Mouse (Mus musculus): Measurements from ENCODE around the gene Klhl9. TPM values are rescaled to one million over a fixed set of nuclear protein-coding genes. Genes with fewer than 3 reads are reported as not detected.

Gene Klhl9
- polyA plus RNA-seq, 1 experiment from 2014 or later, result 143 TPM

DNA sequence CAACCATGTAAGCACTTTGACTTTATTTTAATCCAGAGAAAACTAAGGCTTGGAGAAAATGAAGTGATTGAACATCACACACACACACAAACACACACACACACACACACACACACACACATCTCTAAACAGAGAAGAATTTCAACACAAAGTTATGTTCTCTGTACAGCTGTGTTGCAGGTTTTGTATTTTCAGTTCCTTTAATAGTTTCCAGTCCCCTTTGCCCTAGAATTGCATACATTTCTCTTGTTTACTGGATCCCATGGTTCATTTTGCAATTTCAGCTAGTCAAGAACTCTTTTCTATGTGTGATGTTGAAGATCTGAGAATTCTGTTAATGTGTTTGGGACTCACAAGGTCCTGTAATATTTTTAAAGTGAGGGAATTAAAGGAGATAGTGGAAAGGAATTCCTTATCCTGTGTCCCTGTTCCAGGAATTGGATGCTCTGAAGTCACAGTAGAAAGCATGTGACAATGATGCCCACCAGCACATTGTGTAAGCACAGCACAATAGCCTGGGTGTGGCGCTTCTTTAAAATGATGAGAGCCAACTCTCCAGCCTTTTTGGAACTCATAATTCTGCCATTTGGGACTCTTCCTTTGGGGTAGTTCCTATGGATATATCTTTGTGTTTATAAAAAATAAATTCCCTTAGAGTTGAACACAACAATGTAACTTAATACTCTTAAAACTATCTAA is 15.0 kb downstream of the Klhl9 start:
- no peak for ATAC-seq (ENCODE audit: insufficient number of reproducible peaks, insufficient read depth, low FRiP score, low TSS enrichment)

DNA sequence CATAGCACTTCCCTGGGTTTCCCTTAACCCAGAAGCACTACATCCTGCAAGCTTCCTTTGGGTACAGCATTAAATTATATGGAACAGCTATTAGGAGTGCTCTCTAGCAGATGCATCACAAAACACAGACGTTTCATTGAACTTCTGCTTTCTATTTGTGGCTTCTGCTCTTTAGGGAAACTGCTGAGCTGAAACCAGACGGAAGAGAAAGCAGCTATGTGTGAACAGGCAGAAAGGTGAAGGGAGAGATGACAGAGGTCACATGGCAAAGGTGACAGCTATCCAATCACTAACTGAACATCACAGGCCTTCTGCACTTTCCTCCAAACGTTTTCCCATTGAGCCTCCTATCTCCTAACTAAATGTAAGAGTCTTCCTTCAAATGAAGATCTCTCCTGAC is 16.3 kb downstream of the Klhl9 start:
- Histone ChIP-seq H3K9ac (no peak overlapping the region), H3K4me3 (no peak overlapping the region), H3K36me3 (no peaks in the 10 kb centered on the region), H3K9me3 (no peaks in the 10 kb centered on the region), H3K4me1 (no peaks in the 10 kb centered on the region), H3K27ac (no peak overlapping the region), H3K27me3 (no peaks in the 10 kb centered on the region), H3K4me2 (replicated peaks) (no peak overlapping the region)
- WGBS, result 38% methylated on average over 3 of the region's 3 CpGs
- no peak for ATAC-seq (ENCODE audit: insufficient number of reproducible peaks, insufficient read depth, low FRiP score, low TSS enrichment)

More for the DNA sequence above, 15.0 kb downstream of the Klhl9 start:
- Histone ChIP-seq H3K9me3 (no peaks in the 10 kb centered on the region), H3K4me1 (no peaks in the 10 kb centered on the region), H3K9ac (no peak overlapping the region), H3K4me2 (replicated peaks) (no peak overlapping the region), H3K4me3 (no peak overlapping the region), H3K27me3 (no peaks in the 10 kb centered on the region), H3K36me3 (no peaks in the 10 kb centered on the region), H3K27ac (no peak overlapping the region)
- WGBS, result 93% methylated on average over 1 of the region's 1 CpGs

DNA sequence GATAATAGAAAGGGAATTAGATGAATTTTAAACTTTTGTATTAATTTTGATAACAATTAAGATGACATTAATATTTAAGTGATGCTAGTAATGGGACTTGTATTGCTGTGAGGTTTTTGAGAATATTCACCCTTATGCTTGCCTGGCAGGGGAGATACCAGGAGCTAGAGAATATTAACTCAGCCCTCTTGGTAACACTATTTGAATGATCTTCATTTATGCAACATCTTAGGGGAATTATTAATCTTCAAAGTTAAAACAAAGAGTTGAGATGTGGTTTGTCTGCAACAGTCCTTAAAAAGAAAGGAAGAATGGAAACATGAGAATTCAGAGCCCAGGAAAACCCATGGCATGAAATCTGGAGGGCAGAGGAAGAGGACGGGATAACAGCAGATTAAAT is 23.0 kb downstream of the Klhl9 start:
- Histone ChIP-seq H3K9me3 (no peaks in the 10 kb centered on the region), H3K9ac (no peak overlapping the region), H3K4me1 (no peaks in the 10 kb centered on the region), H3K4me2 (replicated peaks) (no peak overlapping the region), H3K27ac (no peak overlapping the region), H3K4me3 (no peak overlapping the region), H3K36me3 (no peaks in the 10 kb centered on the region), H3K27me3 (no peaks in the 10 kb centered on the region)
- WGBS, result 80% methylated on average over 1 of the region's 1 CpGs
- ATAC-seq (ENCODE audit: insufficient number of reproducible peaks, insufficient read depth, low FRiP score, low TSS enrichment), result no peak

DNA sequence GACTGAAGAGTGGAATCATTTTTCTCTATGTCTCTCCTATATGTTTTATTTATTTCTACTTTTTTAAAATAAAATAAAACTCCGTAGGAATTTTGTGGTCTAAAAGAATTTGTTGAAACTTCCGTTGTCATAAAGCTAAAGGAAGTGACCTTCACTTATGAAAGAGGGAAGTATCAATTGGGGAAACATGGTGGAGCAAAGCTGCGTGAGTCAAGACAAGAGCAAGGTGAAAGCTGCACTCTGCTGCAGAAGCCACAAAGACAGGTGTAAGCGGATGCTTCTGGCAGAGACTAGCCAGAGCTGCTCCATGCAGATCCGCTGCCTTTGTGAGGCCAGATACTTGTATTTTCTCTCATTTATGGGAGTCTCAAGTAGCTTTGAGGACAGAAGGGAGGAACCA is 23.5 kb downstream of the Klhl9 start:
- no peak overlapping the region for H3K27ac ChIP-seq
- no peaks in the 10 kb centered on the region for H3K9me3 ChIP-seq
- H3K9ac ChIP-seq, result no peak overlapping the region
- H3K4me1 ChIP-seq, result no peaks in the 10 kb centered on the region
- H3K4me3 ChIP-seq, result no peak overlapping the region
- no peak overlapping the region for H3K4me2 ChIP-seq (replicated peaks)
- ATAC-seq (ENCODE audit: insufficient number of reproducible peaks, insufficient read depth, low FRiP score, low TSS enrichment), result no peak
- no peaks in the 10 kb centered on the region for H3K27me3 ChIP-seq
- H3K36me3 ChIP-seq, result no peaks in the 10 kb centered on the region
- 77% methylated on average over 5 of the region's 5 CpGs for WGBS

DNA sequence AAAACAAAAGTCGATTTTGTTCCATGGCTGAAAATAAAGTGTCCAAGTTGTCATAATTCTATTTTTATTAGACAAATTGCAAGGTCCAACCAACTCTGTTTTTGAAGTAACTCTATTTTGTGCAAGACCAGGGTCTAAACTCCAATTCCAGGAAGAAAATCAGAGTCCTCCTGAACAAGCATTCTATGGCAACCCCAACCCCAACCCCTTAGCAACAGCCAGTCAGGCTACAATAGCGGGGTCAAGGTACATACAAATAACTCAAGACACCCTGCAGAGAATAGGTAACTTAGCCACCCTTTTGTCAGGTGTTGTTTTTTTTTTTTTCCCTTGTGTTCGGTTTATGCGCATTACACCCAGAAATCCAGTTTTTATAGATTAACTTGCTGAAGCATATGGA is 24.5 kb downstream of the Klhl9 start:
- Histone ChIP-seq H3K9me3 (no peaks in the 10 kb centered on the region), H3K36me3 (no peaks in the 10 kb centered on the region), H3K4me2 (replicated peaks) (no peak overlapping the region), H3K9ac (no peak overlapping the region), H3K27ac (no peak overlapping the region), H3K4me3 (no peak overlapping the region), H3K4me1 (no peaks in the 10 kb centered on the region), H3K27me3 (no peaks in the 10 kb centered on the region)
- 85% methylated on average over 4 of the region's 4 CpGs for WGBS
- ATAC-seq (ENCODE audit: insufficient number of reproducible peaks, insufficient read depth, low FRiP score, low TSS enrichment), result no peak

DNA sequence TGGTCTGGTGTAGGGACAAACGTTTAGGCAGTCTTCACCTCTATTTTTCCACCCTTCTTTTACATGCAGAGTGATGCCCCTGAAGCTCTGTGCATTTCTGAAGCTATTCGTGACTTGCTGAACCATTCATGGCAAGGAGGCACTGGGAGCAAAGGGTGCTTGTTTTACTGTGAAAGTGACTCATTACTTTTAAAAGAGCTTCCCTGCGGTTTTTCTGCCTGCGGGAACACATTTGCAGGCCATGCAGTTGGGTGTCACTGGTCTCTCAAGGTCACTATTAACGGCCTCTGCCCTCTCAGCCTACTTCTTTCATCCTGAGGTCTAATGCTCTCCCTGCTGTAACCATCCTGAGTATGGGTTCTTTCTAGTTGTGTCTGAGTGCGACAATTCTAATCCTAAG is 25.2 kb downstream of the Klhl9 start:
- H3K36me3 ChIP-seq, result no peaks in the 10 kb centered on the region
- H3K4me1 ChIP-seq, result no peaks in the 10 kb centered on the region
- no peak overlapping the region for H3K4me2 ChIP-seq (replicated peaks)
- H3K9me3 ChIP-seq, result no peaks in the 10 kb centered on the region
- WGBS, result 55% methylated on average over 6 of the region's 6 CpGs
- H3K27me3 ChIP-seq, result no peaks in the 10 kb centered on the region
- H3K9ac ChIP-seq, result no peak overlapping the region
- ATAC-seq (ENCODE audit: insufficient number of reproducible peaks, insufficient read depth, low FRiP score, low TSS enrichment), result no peak
- H3K27ac ChIP-seq, result no peak overlapping the region
- no peak overlapping the region for H3K4me3 ChIP-seq

DNA sequence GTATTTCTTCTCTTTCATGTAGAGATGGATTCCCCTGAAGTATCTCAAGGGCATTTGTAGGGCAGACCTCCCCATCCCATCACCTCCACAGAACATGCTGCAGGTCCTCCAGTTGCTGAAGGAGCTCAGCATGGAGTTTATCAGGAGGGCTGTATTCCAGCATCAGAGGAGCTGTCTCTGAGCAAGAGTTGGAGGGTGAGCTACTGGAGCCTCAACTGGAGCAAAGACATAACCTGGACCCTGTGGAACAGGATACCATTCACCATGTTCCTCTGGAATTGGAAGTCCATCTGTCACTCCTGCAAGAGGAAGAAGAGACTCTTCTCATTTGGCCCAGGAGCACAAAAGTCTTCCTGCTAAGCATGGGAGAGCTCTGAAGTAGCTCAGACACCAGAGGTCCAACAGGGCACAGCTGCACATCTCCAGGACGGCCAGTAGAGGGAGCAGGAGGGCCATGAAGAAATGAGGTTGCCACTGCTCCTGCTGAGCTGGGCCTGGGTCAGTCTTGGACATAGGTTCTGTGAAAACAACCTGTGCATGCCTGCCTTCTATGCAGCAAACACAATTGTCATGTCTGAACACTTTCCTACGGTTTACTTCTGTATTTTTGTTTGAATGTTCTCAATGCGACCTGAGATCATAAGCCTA is 25.9 kb downstream of the Klhl9 start:
- no peak for ATAC-seq (ENCODE audit: insufficient number of reproducible peaks, insufficient read depth, low FRiP score, low TSS enrichment)
- 23% methylated on average over 3 of the region's 3 CpGs for WGBS

DNA sequence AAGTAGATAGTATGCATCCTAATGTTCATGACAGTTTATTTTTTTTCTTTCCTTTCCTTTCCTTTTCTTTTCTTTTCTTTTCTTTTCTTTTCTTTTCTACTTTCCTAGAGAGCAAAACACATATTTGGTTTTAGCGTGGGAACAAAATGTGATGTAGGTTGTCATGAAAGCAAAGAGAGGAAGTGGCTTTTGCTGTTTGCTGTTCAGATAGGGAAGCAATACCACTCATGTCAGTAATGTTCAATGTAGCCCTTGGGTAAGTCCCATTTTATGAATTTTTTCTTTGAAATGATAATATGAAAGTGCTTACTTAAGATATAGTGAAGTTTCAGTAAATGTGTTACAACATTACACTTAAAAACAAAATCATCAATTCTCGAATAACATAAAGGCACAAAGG is 28.9 kb downstream of the Klhl9 start:
- WGBS, result 82% methylated on average over 2 of the region's 2 CpGs
- ATAC-seq (ENCODE audit: insufficient number of reproducible peaks, insufficient read depth, low FRiP score, low TSS enrichment), result no peak

More for the DNA sequence above, 25.9 kb downstream of the Klhl9 start:
- H3K4me2 ChIP-seq (replicated peaks), result no peak overlapping the region
- H3K27ac ChIP-seq, result no peak overlapping the region
- no peaks in the 10 kb centered on the region for H3K36me3 ChIP-seq
- no peak overlapping the region for H3K4me3 ChIP-seq
- no peaks in the 10 kb centered on the region for H3K4me1 ChIP-seq
- no peak overlapping the region for H3K9ac ChIP-seq
- H3K27me3 ChIP-seq, result no peaks in the 10 kb centered on the region
- no peaks in the 10 kb centered on the region for H3K9me3 ChIP-seq

DNA sequence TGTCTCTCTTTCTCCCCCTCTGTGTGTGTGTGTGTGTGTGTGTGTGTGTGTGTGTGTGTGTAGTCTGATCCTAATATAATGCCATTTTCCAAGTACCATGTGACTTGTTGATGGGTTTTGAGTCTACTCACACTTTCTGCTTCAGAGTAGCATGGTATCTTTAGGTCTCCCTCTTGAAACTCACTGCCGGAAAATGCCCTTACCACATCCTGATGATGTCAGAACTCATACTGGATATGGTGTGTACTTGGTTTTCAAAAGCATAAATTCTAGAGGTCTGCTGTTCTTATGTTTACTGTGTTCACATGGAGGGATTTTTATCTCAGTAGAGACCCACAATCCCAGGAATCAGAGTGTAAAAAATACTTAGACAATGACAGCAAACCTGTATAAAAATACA is 29.7 kb downstream of the Klhl9 start:
- no peak for ATAC-seq (ENCODE audit: insufficient number of reproducible peaks, insufficient read depth, low FRiP score, low TSS enrichment)
- no peaks in the 10 kb centered on the region for H3K9me3 ChIP-seq
- no peaks in the 10 kb centered on the region for H3K27me3 ChIP-seq
- no peak overlapping the region for H3K4me2 ChIP-seq (replicated peaks)
- WGBS, result 83% methylated on average over 1 of the region's 1 CpGs
- H3K36me3 ChIP-seq, result no peaks in the 10 kb centered on the region
- H3K4me1 ChIP-seq, result no peaks in the 10 kb centered on the region
- no peak overlapping the region for H3K27ac ChIP-seq
- H3K9ac ChIP-seq, result no peak overlapping the region
- H3K4me3 ChIP-seq, result no peak overlapping the region

More for the DNA sequence above, 28.9 kb downstream of the Klhl9 start:
- Histone ChIP-seq H3K4me3 (no peak overlapping the region), H3K36me3 (no peaks in the 10 kb centered on the region), H3K4me2 (replicated peaks) (no peak overlapping the region), H3K27me3 (no peaks in the 10 kb centered on the region), H3K9me3 (no peaks in the 10 kb centered on the region), H3K4me1 (no peaks in the 10 kb centered on the region), H3K27ac (no peak overlapping the region), H3K9ac (no peak overlapping the region)

DNA sequence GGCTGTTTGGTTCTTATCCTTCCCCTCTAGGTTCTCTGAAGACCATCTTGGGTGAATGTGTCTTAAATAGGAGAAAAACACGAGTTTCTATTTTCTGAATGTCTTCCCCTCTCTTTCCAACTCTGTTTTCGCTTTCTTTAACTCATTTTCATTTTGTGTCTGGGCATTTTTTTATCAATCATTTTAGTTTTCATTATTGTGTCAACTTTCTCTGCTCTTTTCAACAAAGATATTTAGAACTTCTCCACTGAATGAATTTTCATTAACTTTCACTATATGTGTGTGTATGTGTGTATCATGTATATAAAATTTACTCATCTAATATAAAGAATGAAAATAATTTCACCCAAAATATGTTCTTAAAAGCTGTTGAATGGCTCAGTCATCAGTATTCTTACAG is 31.0 kb downstream of the Klhl9 start, which contains the start of gene Ifnab:
Gene Ifnab (minus strand): TSS at position 101 of the 400 bp plus-strand sequence.
- H3K4me3 ChIP-seq, result no peak within 1 kb of the TSS
- H3K4me1 ChIP-seq, result no peaks in the 10 kb centered on the region
- no peak within 1 kb of the TSS for H3K4me2 ChIP-seq (replicated peaks)
- WGBS, result 74% methylated on average over 2 of the region's 2 CpGs
- H3K27ac ChIP-seq, result no peak within 1 kb of the TSS
- ATAC-seq (ENCODE audit: insufficient number of reproducible peaks, insufficient read depth, low FRiP score, low TSS enrichment), result no peak
- no peaks in the 10 kb centered on the region for H3K9me3 ChIP-seq
- no peaks in the 10 kb centered on the region for H3K27me3 ChIP-seq
- no peak within 1 kb of the TSS for H3K9ac ChIP-seq
- no peaks in the 10 kb centered on the region for H3K36me3 ChIP-seq

DNA sequence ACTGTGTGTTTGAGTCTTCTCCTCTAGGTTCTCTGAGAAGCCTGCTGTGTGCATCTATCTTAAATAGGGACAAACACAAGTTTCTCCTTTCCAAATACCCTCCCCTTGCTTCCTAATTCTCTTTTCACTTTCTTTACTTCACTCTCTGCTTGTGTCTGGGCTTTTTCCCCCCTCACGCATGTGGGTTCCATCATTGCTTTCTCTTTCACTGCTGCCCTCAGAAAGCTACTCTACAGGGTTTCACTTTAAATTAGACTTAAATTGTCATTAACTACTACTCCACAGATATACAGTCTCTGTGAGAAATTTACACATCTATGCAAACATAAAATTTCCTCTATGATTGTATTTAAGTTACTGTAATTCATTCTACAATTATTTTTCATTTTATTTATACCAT is 38.5 kb downstream of the Klhl9 start, which contains the start of gene Ifna2:
Gene Ifna2 (minus strand): TSS at position 101 of the 400 bp plus-strand sequence.
- 90% methylated on average over 1 of the region's 1 CpGs for WGBS
- Histone ChIP-seq H3K36me3 (no peaks in the 10 kb centered on the region), H3K4me1 (no peaks in the 10 kb centered on the region), H3K27me3 (no peaks in the 10 kb centered on the region), H3K9me3 (no peaks in the 10 kb centered on the region), H3K9ac (no peak within 1 kb of the TSS), H3K4me2 (replicated peaks) (no peak within 1 kb of the TSS), H3K27ac (no peak within 1 kb of the TSS), H3K4me3 (no peak within 1 kb of the TSS)
- no peak for ATAC-seq (ENCODE audit: insufficient number of reproducible peaks, insufficient read depth, low FRiP score, low TSS enrichment)

DNA sequence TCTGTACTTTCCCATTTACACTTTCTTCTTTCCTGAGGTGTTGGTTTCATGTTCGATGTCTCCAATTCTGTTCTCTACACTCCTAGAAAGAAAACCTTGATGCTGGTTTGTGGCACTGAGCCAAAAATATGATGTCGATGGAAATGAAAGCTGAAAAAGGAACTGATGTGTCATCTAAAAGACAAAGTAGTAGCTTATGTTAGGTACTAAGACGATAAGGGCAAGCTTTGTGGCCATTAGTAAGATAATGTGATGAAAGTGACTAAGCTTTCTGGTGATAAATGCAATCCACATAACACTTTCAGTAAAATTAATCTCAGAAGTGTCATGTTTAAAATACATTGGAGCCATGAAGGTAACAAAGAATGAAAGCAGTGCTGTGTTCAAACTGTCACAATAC is 40.9 kb downstream of the Klhl9 start:
- H3K4me1 ChIP-seq, result no peaks in the 10 kb centered on the region
- no peak overlapping the region for H3K27ac ChIP-seq
- H3K36me3 ChIP-seq, result no peaks in the 10 kb centered on the region
- no peaks in the 10 kb centered on the region for H3K27me3 ChIP-seq
- no peak overlapping the region for H3K9ac ChIP-seq
- ATAC-seq (ENCODE audit: insufficient number of reproducible peaks, insufficient read depth, low FRiP score, low TSS enrichment), result no peak
- no peaks in the 10 kb centered on the region for H3K9me3 ChIP-seq
- WGBS, result 74% methylated on average over 3 of the region's 3 CpGs
- H3K4me2 ChIP-seq (replicated peaks), result no peak overlapping the region
- H3K4me3 ChIP-seq, result no peak overlapping the region

Measured in embryonic facial prominence, embryonic 12.5 days (tissue).